Mouse (Mus musculus) layer of hippocampus, adult 18-20 months (tissue): Measurements from ENCODE around the gene Nom1. TPM values are rescaled to one million over a fixed set of nuclear protein-coding genes. Genes with fewer than 3 reads are reported as not detected.

Source experiments
- total RNA-seq, 2 experiments: library from RNA; stranded (reverse); gene quantifications; 2 replicates each; pipeline ENCODE4 v1.2.3; 2021

Gene Nom1
- total RNA-seq, 2 experiments from 2014 or later = 19.6 to 23.3 TPM

Other genes starting within 250 kb of the Nom1 start
- 10 to 100 TPM; 22.5 to 26.1 TPM for gene Rnf32, start 238.7 kb upstream of the Nom1 start, total RNA-seq
- gene Lmbr1, start 56.3 kb upstream of the Nom1 start, total RNA-seq = 10 to 100 TPM; 29.3 to 29.5 TPM
- not detected for gene Mnx1, start 43.8 kb downstream of the Nom1 start, total RNA-seq
- 10 to 100 TPM; 70.1 to 73.0 TPM for gene Ube3c, start 134.6 kb downstream of the Nom1 start, total RNA-seq